Mouse (Mus musculus) E14TG2a.4 (cell line): Measurements from ENCODE around the gene Ralgps1.
"Not testable (repeated sequence)": the region's sequence is repeated elsewhere in the genome, so short reads cannot be mapped to it uniquely, and the experiment has no call there.

Experiments used
- H3K27me3 ChIP-seq: 2 replicates; pipeline ENCODE4 v1.6.1; 2014; ENCODE audit warnings: low read length, control low read depth; ENCODE audit not compliant: insufficient read depth
- H3K36me3 ChIP-seq: 2 replicates; pipeline ENCODE4 v1.6.1; 2014; ENCODE audit warnings: low read length, control low read depth; ENCODE audit not compliant: insufficient read depth
- H3K4me1 ChIP-seq: replicated peaks from 2 replicates; pipeline ENCODE4 v1.6.1; 2014; ENCODE audit warnings: low read depth, low read length, control low read depth
- H3K4me3 ChIP-seq: replicated peaks from 2 replicates; pipeline ENCODE4 v1.5.1; 2014; ENCODE audit warnings: mild to moderate bottlenecking, low read length
- H3K9me3 ChIP-seq: 2 replicates; pipeline ENCODE4 v1.6.1; 2014; ENCODE audit warnings: low read length, control low read depth
- CTCF ChIP-seq: conservative IDR thresholded peaks from 2 replicates; pipeline ENCODE4 v1.5.1; 2014; ENCODE audit warnings: low read length
- NANOG ChIP-seq: IDR thresholded peaks from 2 replicates; pipeline ENCODE4 v1.6.1; 2014; ENCODE audit warnings: borderline replicate concordance, low read length, mixed read lengths
- POU5F1 ChIP-seq: IDR thresholded peaks from 2 replicates; pipeline ENCODE4 v1.6.1; 2014; ENCODE audit warnings: low read length, borderline replicate concordance

The Ralgps1 gene

GRCm38 (mm10) chr2:33090620-33091520, 280.4 kb downstream of the Ralgps1 start:
- no peak for TF ChIP-seq POU5F1
- no peak for TF ChIP-seq CTCF
- no peaks in the 10 kb centered on the region for H3K36me3 ChIP-seq

GRCm38 (mm10) chr2:33090033-33090400, 281.3 kb downstream of the Ralgps1 start:
- H3K36me3 ChIP-seq, H3K4me3 ChIP-seq, H3K9me3 ChIP-seq, H3K4me1 ChIP-seq, H3K27me3 ChIP-seq: not testable (repeated sequence)

More at GRCm38 (mm10) chr2:33090620-33091520, 280.4 kb downstream of the Ralgps1 start:
- Histone ChIP-seq H3K4me3 (no peak overlapping the region), H3K4me1 (no peaks in the 10 kb centered on the region), H3K9me3 (no peaks in the 10 kb centered on the region), H3K27me3 (no peaks in the 10 kb centered on the region)

GRCm38 (mm10) chr2:33089356-33090032, 281.8 kb downstream of the Ralgps1 start:
- H3K4me3 ChIP-seq, result no peak overlapping the region
- no peaks in the 10 kb centered on the region for H3K27me3 ChIP-seq
- 0 out of 2 replicates have a peak, but pooled peaks cover 2% of the 10 kb centered on the region for H3K36me3 ChIP-seq
- no peaks in the 10 kb centered on the region for H3K9me3 ChIP-seq
- TF ChIP-seq POU5F1 (no peak), CTCF (no peak), NANOG (no peak)
- H3K4me1 ChIP-seq, result no peaks in the 10 kb centered on the region

GRCm38 (mm10) chr2:33086671-33087363, 284.5 kb downstream of the Ralgps1 start:
- no peak overlapping the region for H3K4me3 ChIP-seq
- no peaks in the 10 kb centered on the region for H3K27me3 ChIP-seq
- no peak for TF ChIP-seq NANOG
- no peak for TF ChIP-seq CTCF
- no peak for TF ChIP-seq POU5F1
- 0 out of 2 replicates have a peak, but pooled peaks cover 8% of the 10 kb centered on the region for H3K36me3 ChIP-seq
- 0 out of 2 replicates have a peak, but pooled peaks cover 5% of the 10 kb centered on the region for H3K4me1 ChIP-seq
- H3K9me3 ChIP-seq, result no peaks in the 10 kb centered on the region

GRCm38 (mm10) chr2:33086016-33086596, 285.2 kb downstream of the Ralgps1 start:
- Histone ChIP-seq H3K9me3 (no peaks in the 10 kb centered on the region), H3K4me1 (0 out of 2 replicates have a peak, but pooled peaks cover 5% of the 10 kb centered on the region), H3K27me3 (no peaks in the 10 kb centered on the region), H3K36me3 (0 out of 2 replicates have a peak, but pooled peaks cover 8% of the 10 kb centered on the region), H3K4me3 (no peak overlapping the region)
- no peak for TF ChIP-seq POU5F1
- no peak for TF ChIP-seq NANOG
- TF ChIP-seq CTCF, result no peak

GRCm38 (mm10) chr2:33084221-33084620, 287.1 kb downstream of the Ralgps1 start:
- no peaks in the 10 kb centered on the region for H3K9me3 ChIP-seq
- H3K4me3 ChIP-seq, result no peak overlapping the region
- H3K36me3 ChIP-seq, result 0 out of 2 replicates have a peak, but pooled peaks cover 8% of the 10 kb centered on the region
- H3K4me1 ChIP-seq, result peaks cover 8% of the 10 kb centered on the region; the same call in 1 of the 2 replicates
- no peak for TF ChIP-seq CTCF
- H3K27me3 ChIP-seq, result no peaks in the 10 kb centered on the region
